Mouse (Mus musculus) neural tube, embryonic 15.5 days (tissue): ENCODE data around the gene Mrps33. TPM values are rescaled to one million over a fixed set of nuclear protein-coding genes. Genes with fewer than 3 reads are reported as not detected.
A peak's percentile ranks its signal among the peaks of the same experiment; 100 is the strongest.

Experiments
- ATAC-seq: fragments of 200-750 bp; cut with Nextera tagmentation; 2 replicates; pipeline ENCODE4 v1.8.0; 2017; ENCODE audit warnings: mild to moderate bottlenecking, moderate TSS enrichment, moderate library complexity; ENCODE audit not compliant: low FRiP score
- H3K27ac ChIP-seq: fragments of 300-500 bp; sonication (generic); replicated peaks from 2 replicates; pipeline ENCODE4 v1.5.1; 2015; ENCODE audit warnings: mild to moderate bottlenecking, inconsistent platforms
- H3K27me3 ChIP-seq: fragments of 300-500 bp; sonication (generic); replicated peaks from 2 replicates; pipeline ENCODE4 v1.6.1; 2015; ENCODE audit warnings: inconsistent platforms
- H3K36me3 ChIP-seq: fragments of 300-500 bp; sonication (generic); 2 replicates; pipeline ENCODE4 v1.6.1; 2015; ENCODE audit warnings: inconsistent platforms
- H3K4me1 ChIP-seq: fragments of 300-500 bp; sonication (generic); 2 replicates; pipeline ENCODE4 v1.6.1; 2015; ENCODE audit warnings: inconsistent platforms
- H3K4me2 ChIP-seq: fragments of 300-500 bp; sonication (generic); 2 replicates; pipeline ENCODE4 v1.6.1; 2015; ENCODE audit warnings: inconsistent platforms, mild to moderate bottlenecking, moderate library complexity
- H3K4me3 ChIP-seq: fragments of 300-500 bp; sonication (generic); replicated peaks from 2 replicates; pipeline ENCODE4 v1.5.1; 2015; ENCODE audit warnings: mild to moderate bottlenecking, inconsistent platforms
- H3K9ac ChIP-seq: fragments of 300-500 bp; sonication (generic); replicated peaks from 2 replicates; pipeline ENCODE4 v1.6.1; 2015; ENCODE audit warnings: mild to moderate bottlenecking, inconsistent platforms
- H3K9me3 ChIP-seq: fragments of 300-500 bp; sonication (generic); replicated peaks from 2 replicates; pipeline ENCODE4 v1.6.1; 2016; ENCODE audit warnings: inconsistent platforms
- WGBS: fragments of 180-500 bp; shearing (Covaris S2); methylation state at CpG from one replicate; pipeline ENCODE4 v1.1.7; 2015; ENCODE audit warnings: mixed read lengths; 5-methylcytosine and 5-hydroxymethylcytosine counted together
- polyA plus RNA-seq: library from polyadenylated mRNA; unstranded; fragments of >200 nt; fragmentation: Nextera tagmentation; extraction: Ambion mirVana; gene quantifications from 2 replicates; pipeline ENCODE4 v1.2.1, GENCODE M21; 2015

The Mrps33 gene
- polyA plus RNA-seq, 1 experiment from 2014 or later: 195 TPM

DNA sequence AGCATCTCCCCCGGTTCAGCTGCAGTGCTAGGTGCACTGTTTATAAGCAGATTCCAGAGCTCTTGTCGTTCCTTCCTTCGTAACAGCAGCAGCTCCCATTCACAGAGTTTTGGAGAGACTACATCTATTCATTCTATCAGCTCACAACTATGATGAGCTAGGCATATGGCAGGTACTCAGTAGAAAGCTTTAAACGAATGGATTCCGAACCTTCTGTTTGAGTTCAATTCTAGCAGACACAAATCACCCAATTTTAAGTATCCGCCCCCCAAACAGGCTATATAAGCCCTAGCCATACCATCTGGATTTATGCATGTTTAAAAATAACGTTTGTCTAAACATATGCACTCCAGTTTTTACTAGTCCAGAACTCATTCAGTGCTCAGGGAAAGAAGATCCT is 9.8 kb downstream of the Mrps33 start:
- WGBS: 95% methylated on average over 7 of the region's 7 CpGs
- Histone ChIP-seq H3K27me3 (no peaks in the 10 kb centered on the region), H3K36me3 (peaks cover 21% of the 10 kb centered on the region)

DNA sequence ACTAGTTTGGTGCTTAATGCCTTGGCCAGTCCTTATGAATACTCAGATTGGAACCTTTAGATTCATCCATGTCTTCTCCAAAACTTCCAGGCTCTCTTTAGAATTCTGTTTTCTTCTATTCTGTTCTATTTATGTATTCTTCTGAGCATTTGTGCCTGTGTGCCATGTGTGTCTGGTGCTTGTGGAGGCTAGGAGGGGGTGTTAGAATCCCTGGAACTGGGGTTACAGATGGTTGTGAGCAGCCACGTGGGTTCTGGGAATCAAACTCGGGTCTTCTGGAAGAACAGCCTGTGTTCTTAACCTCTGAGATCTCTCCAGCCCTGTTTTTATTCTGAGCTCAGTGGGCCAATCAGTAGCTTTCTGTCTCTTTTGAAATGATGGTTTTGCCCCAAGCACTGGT is 13.7 kb downstream of the Mrps33 start:
- Histone ChIP-seq H3K9ac (no peak overlapping the region), H3K27me3 (no peaks in the 10 kb centered on the region), H3K27ac (no peak overlapping the region), H3K36me3 (peaks cover 19% of the 10 kb centered on the region), H3K9me3 (no peaks in the 10 kb centered on the region), H3K4me2 (no peak overlapping the region), H3K4me3 (no peak overlapping the region), H3K4me1 (no peaks in the 10 kb centered on the region)
- WGBS: 81% methylated on average over 2 of the region's 2 CpGs
- no peak for ATAC-seq

More for the DNA sequence above, 9.8 kb downstream of the Mrps33 start:
- Histone ChIP-seq H3K9ac (no peak overlapping the region), H3K4me1 (peaks cover 5% of the 10 kb centered on the region; the same call in 1 of the 2 replicates), H3K4me2 (no peak overlapping the region), H3K4me3 (no peak overlapping the region), H3K27ac (no peak overlapping the region), H3K9me3 (no peaks in the 10 kb centered on the region)
- no peak for ATAC-seq

DNA sequence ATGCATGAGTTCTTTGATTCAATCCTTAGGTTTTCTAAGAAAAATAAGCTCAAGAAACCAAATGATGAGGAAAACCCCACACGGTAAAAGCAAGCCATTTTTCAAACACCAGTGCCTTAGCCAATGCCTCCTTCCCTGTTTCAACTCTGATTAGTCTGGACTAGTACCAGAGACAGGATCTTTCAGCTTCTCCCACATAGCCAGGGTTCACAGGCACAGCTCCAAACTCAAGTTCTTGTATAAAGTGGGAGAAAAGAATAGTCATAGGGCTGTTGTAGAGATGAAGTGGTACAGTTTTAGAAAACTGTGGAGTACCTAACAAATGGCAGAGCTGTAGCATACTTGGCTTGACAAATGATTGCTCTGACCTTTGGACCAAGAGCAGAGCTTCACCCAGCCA is 14.6 kb downstream of the Mrps33 start:
- H3K4me2 ChIP-seq: no peak overlapping the region
- H3K27me3 ChIP-seq: no peaks in the 10 kb centered on the region
- no peak for ATAC-seq
- no peak overlapping the region for H3K4me3 ChIP-seq
- WGBS: 88% methylated on average over 1 of the region's 1 CpGs
- H3K27ac ChIP-seq: no peak overlapping the region
- H3K4me1 ChIP-seq: no peaks in the 10 kb centered on the region
- H3K9ac ChIP-seq: no peak overlapping the region
- H3K9me3 ChIP-seq: no peaks in the 10 kb centered on the region
- H3K36me3 ChIP-seq: peaks cover 14% of the 10 kb centered on the region

DNA sequence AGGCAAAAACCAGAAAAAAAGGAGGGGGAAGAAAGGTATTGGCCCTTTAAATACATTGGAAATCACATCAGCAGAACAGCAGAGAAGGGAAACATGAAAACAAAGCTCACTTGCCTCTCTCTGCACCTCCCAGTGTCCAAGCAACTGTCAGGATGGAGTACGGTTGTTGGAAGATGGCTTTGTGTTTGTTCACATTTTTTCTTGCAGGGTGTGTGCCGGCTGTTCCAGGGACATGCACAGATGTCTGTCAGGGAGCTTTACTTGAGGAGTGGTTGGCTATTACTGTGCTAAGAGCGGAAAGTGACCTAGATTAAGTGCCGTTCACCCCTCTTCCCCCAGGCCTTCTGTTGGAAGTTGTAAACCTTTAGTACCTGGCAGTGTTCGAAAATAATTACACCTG is 19.0 kb downstream of the Mrps33 start:
- Histone ChIP-seq H3K27ac (no peak overlapping the region), H3K27me3 (no peaks in the 10 kb centered on the region), H3K9ac (no peak overlapping the region), H3K4me2 (no peak overlapping the region), H3K36me3 (no peaks in the 10 kb centered on the region), H3K4me3 (no peak overlapping the region), H3K4me1 (peaks cover 3% of the 10 kb centered on the region; the same call in 1 of the 2 replicates), H3K9me3 (no peaks in the 10 kb centered on the region)
- ATAC-seq: no peak
- 49% methylated on average over 5 of the region's 5 CpGs for WGBS

DNA sequence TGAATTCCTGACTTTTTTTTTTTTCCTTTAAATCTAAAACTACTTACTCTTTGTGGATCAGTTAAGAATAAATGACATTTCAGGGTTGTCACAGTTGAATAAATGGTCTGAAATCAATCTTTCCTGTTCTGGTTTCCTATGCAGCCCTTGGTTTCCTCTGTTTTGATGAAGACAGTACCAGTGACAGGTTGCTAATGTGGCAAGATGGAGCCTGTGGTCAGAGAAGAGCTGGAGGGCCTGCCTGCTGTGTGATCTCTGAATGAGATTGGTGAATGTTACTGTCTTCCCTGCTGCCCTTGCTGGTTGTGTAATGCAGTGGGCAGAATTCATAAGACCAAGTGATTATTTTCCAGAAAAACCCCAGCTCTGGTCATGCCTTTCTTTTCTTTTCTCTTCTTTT is 22.4 kb downstream of the Mrps33 start:
- H3K4me1 ChIP-seq: peaks cover 3% of the 10 kb centered on the region; the same call in 1 of the 2 replicates
- no peak overlapping the region for H3K9ac ChIP-seq
- no peaks in the 10 kb centered on the region for H3K27me3 ChIP-seq
- H3K4me2 ChIP-seq: no peak overlapping the region
- no peaks in the 10 kb centered on the region for H3K36me3 ChIP-seq
- no peak for ATAC-seq
- H3K4me3 ChIP-seq: no peak overlapping the region
- H3K27ac ChIP-seq: no peak overlapping the region
- no peaks in the 10 kb centered on the region for H3K9me3 ChIP-seq

DNA sequence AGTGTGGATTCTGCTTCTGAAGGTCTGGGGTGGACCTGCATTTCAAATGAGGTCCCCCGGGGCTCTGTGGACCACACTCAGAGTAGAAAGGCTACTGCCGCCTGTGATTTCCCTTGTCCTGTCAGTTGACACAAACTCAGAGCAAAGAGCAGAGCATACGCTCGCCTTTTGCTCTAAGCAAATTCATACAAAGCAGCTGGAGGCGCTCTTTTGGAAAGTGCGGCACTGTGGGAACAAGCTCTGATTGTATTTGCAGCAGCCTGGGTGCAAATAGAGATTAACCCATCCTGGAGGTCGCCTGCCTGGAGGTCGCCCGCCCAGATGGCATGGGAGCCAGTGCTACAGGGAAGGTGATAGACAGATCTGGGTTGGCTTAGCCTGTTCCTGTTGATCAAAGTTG is 23.0 kb downstream of the Mrps33 start:
- Histone ChIP-seq H3K36me3 (no peaks in the 10 kb centered on the region), H3K4me1 (peaks cover 3% of the 10 kb centered on the region; the same call in 1 of the 2 replicates), H3K9ac (no peak overlapping the region), H3K4me3 (no peak overlapping the region), H3K4me2 (no peak overlapping the region), H3K27me3 (no peaks in the 10 kb centered on the region), H3K9me3 (no peaks in the 10 kb centered on the region), H3K27ac (no peak overlapping the region)
- 21% methylated on average over 9 of the region's 9 CpGs for WGBS
- ATAC-seq: no peak

DNA sequence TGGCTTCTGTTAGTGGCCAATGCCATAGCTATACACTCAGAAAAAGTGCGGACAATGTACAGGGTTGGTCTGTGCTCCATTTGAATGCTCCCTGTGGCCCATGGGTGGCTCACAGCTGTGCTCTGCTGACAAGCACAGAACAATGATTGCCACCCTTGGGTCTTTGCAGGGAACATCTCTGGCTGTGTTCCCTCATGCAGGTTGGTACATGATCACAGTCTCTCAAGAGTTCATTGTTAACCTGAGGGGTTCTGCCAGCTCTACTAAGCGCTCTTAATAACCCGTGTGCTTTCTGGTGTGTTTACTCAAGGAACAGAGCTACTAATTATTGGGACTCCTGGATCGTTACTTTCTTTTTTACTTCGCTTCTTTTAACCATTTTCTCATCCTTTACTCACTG is 24.8 kb downstream of the Mrps33 start:
- H3K27ac ChIP-seq: no peak overlapping the region
- H3K36me3 ChIP-seq: no peaks in the 10 kb centered on the region
- H3K4me1 ChIP-seq: peaks cover 16% of the 10 kb centered on the region
- H3K9ac ChIP-seq: no peak overlapping the region
- H3K4me3 ChIP-seq: no peak overlapping the region
- ATAC-seq: no peak
- WGBS: 82% methylated on average over 5 of the region's 5 CpGs
- no peaks in the 10 kb centered on the region for H3K9me3 ChIP-seq
- H3K4me2 ChIP-seq: no peak overlapping the region
- H3K27me3 ChIP-seq: no peaks in the 10 kb centered on the region

DNA sequence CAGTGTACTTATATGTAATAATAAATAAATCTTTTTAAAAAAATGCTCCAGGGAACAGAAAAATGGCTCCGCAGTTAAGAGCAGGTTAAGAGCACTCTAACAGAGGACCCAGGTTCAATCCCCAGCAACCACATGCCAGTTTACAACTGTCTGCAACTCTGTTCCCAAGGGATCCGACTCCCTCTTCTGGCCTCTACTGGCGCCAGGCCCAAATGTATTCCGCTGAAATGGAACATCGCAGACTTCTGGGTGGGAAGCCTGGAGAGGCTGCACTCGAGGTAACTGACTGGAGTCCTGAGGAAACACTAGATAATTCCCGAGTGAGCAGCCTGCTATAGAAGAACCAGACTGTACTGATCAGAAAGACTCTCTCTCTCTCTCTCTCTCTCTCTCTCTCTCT is 27.3 kb downstream of the Mrps33 start:
- Histone ChIP-seq H3K4me1 (peaks cover 20% of the 10 kb centered on the region), H3K9me3 (no peaks in the 10 kb centered on the region), H3K27ac (no peak overlapping the region), H3K36me3 (no peaks in the 10 kb centered on the region), H3K27me3 (no peaks in the 10 kb centered on the region), H3K9ac (no peak overlapping the region), H3K4me2 (no peak overlapping the region), H3K4me3 (no peak overlapping the region)
- no peak for ATAC-seq
- WGBS: 76% methylated on average over 7 of the region's 7 CpGs

DNA sequence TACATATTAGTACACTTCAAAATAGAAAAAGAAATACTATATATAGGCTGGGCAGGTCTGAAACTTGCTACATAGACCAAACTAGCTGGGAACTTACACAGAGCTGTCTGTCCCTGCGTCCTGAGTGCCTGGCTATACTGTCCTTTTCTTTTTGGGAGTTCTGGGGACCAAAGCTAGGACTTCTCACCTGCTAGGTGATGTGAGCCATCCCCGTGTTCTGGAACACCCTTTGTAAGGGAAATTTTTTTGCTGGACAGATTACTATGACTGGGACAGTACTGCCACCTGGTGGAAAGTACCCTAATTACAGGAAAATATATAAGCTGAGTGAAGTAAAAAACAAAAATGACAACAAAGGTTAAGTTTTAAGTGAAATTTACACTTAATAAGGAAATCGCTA is 28.2 kb downstream of the Mrps33 start:
- Histone ChIP-seq H3K27ac (no peak overlapping the region), H3K36me3 (no peaks in the 10 kb centered on the region), H3K9me3 (no peaks in the 10 kb centered on the region), H3K27me3 (no peaks in the 10 kb centered on the region), H3K9ac (no peak overlapping the region), H3K4me2 (no peak overlapping the region), H3K4me3 (no peak overlapping the region), H3K4me1 (peaks cover 19% of the 10 kb centered on the region)
- no peak for ATAC-seq
- WGBS: 40% methylated on average over 3 of the region's 3 CpGs

DNA sequence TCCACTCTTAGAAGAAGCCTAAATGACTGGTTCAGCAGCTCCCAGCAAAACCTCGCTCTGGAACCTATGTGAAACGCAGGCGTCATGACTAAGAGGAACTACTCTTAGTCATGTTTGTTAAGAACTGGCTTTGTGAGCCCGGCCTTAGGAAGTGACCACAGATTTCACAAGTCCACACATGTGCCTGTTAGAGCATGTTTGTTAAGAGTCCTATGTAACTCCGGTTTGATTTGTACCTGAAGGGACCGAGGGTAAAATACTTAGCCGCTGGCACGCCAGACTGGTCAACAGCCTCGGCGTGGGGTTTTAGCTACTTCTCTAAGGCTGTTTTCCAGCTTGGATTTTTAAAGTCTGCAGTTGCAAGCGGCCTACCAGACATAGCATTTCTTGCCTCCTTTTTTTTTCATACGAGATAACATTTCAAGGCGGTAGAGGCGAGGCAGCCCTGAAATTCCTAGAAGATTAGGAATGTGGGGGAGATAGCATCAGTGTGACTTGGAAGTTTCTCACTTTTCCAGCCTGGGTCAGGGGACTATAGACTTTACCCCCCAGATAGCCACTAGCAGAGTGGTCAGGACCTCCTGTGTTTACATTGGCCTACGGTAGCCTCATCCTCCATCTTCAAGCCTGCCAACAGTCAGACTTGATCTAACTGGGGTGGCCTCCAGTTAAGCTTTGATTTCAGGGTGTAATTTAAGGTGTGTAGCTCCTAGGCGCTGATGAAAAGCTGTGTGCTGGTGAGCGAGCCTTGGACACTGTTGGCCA is 28.8 kb downstream of the Mrps33 start:
- no peak for ATAC-seq
- Histone ChIP-seq H3K9ac (no peak overlapping the region), H3K36me3 (no peaks in the 10 kb centered on the region), H3K4me3 (peak overlapping the region; percentile 21; the same call in 1 of the 2 replicates), H3K4me1 (peaks cover 17% of the 10 kb centered on the region), H3K27me3 (no peaks in the 10 kb centered on the region), H3K4me2 (peak overlapping the region; percentile 53), H3K27ac (peak overlapping the region; percentile 15; the same call in 1 of the 2 replicates), H3K9me3 (no peaks in the 10 kb centered on the region)
- WGBS: 68% methylated on average over 17 of the region's 17 CpGs

DNA sequence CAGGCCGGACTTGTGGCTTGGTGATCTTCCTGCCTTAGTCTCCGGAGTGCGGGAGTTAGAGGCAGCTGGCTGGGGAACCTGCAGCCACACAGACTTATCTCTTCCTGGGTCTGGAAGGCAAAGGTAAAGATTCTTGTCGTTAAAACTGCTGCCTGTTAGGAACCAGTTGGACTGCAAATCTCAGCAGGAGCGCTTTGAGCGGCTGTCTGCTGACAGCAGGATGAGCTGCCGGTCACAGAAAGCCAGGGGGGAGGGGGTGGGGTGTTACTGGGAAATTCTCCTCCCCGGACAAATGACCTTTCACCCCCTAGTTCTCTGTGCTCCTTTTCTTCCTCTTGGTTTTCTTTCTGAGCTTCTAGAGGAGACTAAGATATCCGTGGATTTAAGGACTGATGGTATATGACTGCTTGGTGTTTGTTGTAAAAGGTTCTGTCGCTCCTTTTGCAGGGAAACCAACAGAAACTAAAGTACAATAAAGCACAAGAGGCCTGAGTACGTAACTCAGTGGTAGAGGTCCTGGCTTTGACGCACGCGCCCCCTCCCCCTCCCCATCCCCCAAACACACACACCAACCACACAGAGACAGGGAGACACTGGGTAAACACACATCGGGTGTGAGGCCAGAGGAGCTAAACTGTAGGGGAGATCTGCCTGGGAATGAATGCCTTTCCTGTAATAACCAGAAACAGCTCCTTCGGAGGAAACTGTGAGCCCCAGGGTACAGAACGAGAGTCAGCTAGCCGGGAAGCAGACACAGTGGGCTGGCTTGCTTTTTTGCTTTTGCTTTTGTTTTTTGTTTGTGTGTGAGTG is 29.7 kb downstream of the Mrps33 start:
- Histone ChIP-seq H3K9me3 (no peaks in the 10 kb centered on the region), H3K36me3 (no peaks in the 10 kb centered on the region), H3K27me3 (no peaks in the 10 kb centered on the region), H3K4me1 (peaks cover 17% of the 10 kb centered on the region), H3K9ac (no peak overlapping the region; the same call in 1 of the 2 replicates), H3K27ac (peak overlapping the region; percentile 15; the same call in 1 of the 2 replicates), H3K4me2 (peak overlapping the region; percentile 53), H3K4me3 (peak overlapping the region; percentile 21)
- no peak for ATAC-seq
- WGBS: 3% methylated on average over 18 of the region's 18 CpGs

DNA sequence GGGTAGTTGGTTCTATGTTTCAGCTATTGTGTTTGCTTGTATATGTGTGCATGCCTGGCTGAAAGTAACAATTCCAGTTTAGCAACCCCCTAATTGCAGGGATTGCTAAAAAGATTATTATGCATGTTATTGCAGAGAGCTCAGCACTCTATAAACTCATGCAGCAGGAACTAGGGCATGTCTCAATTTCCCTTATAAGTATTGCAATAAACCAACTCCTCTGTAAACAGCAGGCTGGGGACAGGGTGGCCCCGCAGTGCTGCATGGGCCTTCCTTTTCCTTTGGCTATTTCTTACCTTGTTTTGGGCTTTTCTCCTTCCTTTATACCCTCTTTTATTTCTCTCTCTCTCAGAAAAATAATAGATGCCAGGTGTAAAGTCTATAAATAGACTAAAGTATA is 32.3 kb downstream of the Mrps33 start:
- H3K27ac ChIP-seq: no peak overlapping the region
- H3K4me2 ChIP-seq: no peak overlapping the region
- H3K9me3 ChIP-seq: no peaks in the 10 kb centered on the region
- 73% methylated on average over 1 of the region's 1 CpGs for WGBS
- ATAC-seq: no peak
- no peaks in the 10 kb centered on the region for H3K36me3 ChIP-seq
- no peak overlapping the region for H3K4me3 ChIP-seq
- no peak overlapping the region for H3K9ac ChIP-seq
- H3K27me3 ChIP-seq: no peaks in the 10 kb centered on the region
- H3K4me1 ChIP-seq: peaks cover 17% of the 10 kb centered on the region
